Mouse (Mus musculus) layer of hippocampus, postnatal 10 days (tissue): ENCODE results near the gene Foxo3. TPM values are rescaled to one million over a fixed set of nuclear protein-coding genes. Genes with fewer than 3 reads are reported as not detected.

Experiments
- total RNA-seq, 2 experiments: library from RNA; stranded (reverse); gene quantifications; 2 replicates each; pipeline ENCODE4 v1.2.3; 2021

Foxo3 gene
- total RNA-seq, 2 experiments from 2014 or later, result 31.0 to 32.2 TPM

Other genes starting within 250 kb of the Foxo3 start
- gene Afg1l, start 201.8 kb upstream of the Foxo3 start, total RNA-seq, result 10 to 100 TPM in 1 of 2 experiments, 1 to 10 TPM in 1; 9.6 to 10.6 TPM
- gene Snx3, start 225.3 kb upstream of the Foxo3 start, total RNA-seq, result 100 to 1,000 TPM; 204 to 214 TPM